Mouse (Mus musculus): ENCODE results near the gene 1600012H06Rik. TPM values are rescaled to one million over a fixed set of nuclear protein-coding genes. Genes with fewer than 3 reads are reported as not detected.

The 1600012H06Rik gene
- 1.2 and 2.2 TPM in 2 replicates for polyA plus RNA-seq (2012)

DNA sequence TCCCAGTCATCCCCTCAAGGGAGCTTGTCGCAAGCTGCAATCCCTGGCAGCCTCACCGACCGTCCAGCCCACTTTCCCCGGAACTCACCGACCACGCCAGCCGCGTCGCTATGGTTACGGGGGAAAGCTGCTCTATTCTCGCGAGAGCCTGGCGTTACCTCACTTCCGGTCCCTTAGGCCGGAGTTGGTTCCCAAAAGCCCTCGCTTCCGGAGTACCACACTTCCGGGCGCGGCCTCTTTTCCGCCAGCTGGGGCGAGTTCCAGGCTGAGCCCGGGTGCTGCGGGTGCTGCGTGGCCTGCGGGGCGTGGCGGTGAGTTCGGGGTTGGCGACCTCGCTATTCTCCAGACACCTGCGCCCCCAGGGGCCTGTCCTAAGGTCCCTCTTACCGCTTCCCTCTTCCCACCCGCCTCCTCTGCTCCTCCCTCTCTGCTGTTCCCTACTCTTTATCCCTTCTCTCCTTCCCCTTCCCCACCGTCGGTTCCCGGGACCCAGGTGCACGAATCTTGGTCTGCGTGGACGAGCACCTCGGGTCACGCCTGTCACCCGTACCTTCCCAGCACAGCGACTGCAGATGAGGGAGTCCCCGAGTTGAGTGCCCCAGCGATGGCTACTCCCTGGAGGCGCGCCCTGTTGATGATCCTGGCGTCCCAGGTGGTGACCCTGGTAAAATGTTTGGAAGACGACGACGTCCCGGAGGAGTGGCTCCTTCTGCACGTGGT, at the start of gene 1600012H06Rik, which contains the start of gene Wdr27:
Gene 1600012H06Rik (plus strand): TSS at position 176 of the 720 bp plus-strand sequence.
Gene Wdr27 (minus strand): TSS at position 150 of the 720 bp plus-strand sequence.

DNA sequence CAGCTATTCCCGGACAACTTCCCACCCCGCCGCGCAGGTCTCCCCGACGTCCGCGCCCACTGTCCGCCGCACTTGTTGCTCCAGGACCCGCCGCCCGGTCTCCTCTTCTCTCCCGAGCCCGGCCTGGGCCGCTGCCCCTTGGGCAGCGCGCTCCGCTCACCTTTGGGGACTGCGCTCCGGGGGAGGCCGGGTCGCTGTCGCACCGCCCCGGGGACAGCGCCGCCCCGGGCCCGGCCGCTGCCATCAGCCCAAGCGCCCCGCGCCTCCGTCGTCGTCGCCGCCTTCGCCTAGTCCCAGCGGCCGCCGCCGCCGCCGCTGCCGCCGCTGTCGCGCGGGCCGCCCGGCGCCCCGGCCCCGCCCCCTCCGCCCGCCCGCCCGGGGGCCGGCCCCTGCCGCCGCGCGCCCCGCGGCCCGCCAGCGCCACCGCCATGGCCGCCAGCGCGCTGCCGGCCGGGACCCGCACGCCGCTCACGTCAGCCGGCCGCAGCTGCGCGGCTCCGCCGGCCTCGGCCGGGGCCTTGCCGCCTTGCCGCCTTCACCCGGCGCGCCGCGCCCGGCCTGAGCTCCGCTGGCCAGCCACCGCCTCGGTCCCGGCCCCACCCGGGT, 18.1 kb downstream of the 1600012H06Rik start, which contains the start of gene Phf10:
Gene Phf10 (minus strand): TSS at position 323 of the 606 bp plus-strand sequence.

DNA sequence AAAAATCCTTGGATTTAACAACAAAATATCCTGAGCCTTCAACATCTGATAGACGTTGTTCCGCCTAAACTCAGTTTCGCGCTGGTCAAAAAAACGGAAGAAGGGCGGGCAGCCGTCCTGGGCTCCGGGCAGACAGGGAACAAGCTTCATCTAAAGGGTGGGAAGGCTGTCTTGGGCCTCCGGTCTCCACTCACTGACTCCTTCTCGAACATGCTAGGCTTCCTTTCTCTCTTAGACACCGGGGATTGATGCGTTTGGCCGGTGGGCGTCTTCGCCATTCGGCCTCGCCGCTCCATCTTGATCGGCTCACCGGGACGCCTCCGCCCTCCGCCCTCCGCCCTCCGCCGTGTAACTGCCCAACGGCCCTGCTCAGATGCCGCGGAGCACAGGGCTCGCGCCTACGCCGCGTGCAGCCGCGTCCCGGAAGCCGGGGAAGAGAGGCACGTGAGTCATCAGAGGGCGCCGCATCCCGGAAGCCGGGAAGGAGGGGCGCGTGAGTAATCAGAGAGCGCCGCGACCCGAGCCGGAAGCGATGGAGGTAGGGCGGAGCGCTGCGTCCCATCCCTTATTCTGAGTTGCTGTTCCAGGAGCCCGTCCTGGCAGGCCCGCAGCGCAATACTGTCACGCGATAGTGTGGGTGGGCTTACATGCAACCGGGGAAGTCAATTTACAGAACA, 35.5 kb downstream of the 1600012H06Rik start, which contains the start of the genes 9030025P20Rik and Gm3417:
Gene 9030025P20Rik (plus strand): TSS at position 107 of the 677 bp plus-strand sequence.
Gene Gm3417 (minus strand): TSS at position 429 of the 677 bp plus-strand sequence.

Other genes starting within 250 kb of the 1600012H06Rik start
- 0.03 and 0.05 TPM in 2 replicates for gene Thbs2, start 248.9 kb upstream of the 1600012H06Rik start, polyA plus RNA-seq (2012)
- gene Wdr27, start within 50 bp of the 1600012H06Rik start, polyA plus RNA-seq (2012), result 2.7 and 3.1 TPM in 2 replicates
- gene Phf10, start 18.1 kb downstream of the 1600012H06Rik start, polyA plus RNA-seq (2012), result 57.5 and 79.0 TPM in 2 replicates
- gene 9030025P20Rik, start 35.3 kb downstream of the 1600012H06Rik start, polyA plus RNA-seq (2012), result 3.9 and 4.9 TPM in 2 replicates
- gene Gm3417, start 35.6 kb downstream of the 1600012H06Rik start, polyA plus RNA-seq (2012), result 0.40 and 1.4 TPM in 2 replicates
- 0.39 and 0.62 TPM in 2 replicates for gene Gm3435, start 67.0 kb downstream of the 1600012H06Rik start, polyA plus RNA-seq (2012)
- gene Ermard, start 98.0 kb downstream of the 1600012H06Rik start, polyA plus RNA-seq (2012), result 0.35 and 1.2 TPM in 2 replicates
- gene Tcte3, start 98.3 kb downstream of the 1600012H06Rik start, polyA plus RNA-seq (2012), result 2.0 TPM in 2 replicates
- gene Gm3448, start 98.4 kb downstream of the 1600012H06Rik start, polyA plus RNA-seq (2012), result 1.2 and 2.0 TPM in 2 replicates

All from megakaryocyte-erythroid progenitor cell, adult 5 weeks (primary cell).